Mouse (Mus musculus) E14TG2a.4 (cell line): ENCODE results near the gene I830077J02Rik.

ENCODE experiments used
- CTCF ChIP-seq: conservative IDR thresholded peaks from 2 replicates; pipeline ENCODE4 v1.5.1; 2014; ENCODE audit warnings: low read length
- NANOG ChIP-seq: IDR thresholded peaks from 2 replicates; pipeline ENCODE4 v1.6.1; 2014; ENCODE audit warnings: borderline replicate concordance, low read length, mixed read lengths
- POU5F1 ChIP-seq: IDR thresholded peaks from 2 replicates; pipeline ENCODE4 v1.6.1; 2014; ENCODE audit warnings: low read length, borderline replicate concordance

GRCm38 (mm10) chr3:105893941-105894391 is 38.5 kb downstream of the I830077J02Rik start:
- TF ChIP-seq CTCF: no peak
- TF ChIP-seq NANOG: no peak
- TF ChIP-seq POU5F1: no peak
